Mouse (Mus musculus): Measurements from ENCODE around the gene Cacna2d1.

- TF ChIP-seq CTCF (IDR thresholded peaks at IDR 0.05; ENCODE audit: low read depth): no peak
- TF ChIP-seq EP300 (IDR thresholded peaks at IDR 0.05; ENCODE audit: low read depth): no peak
These were observed 131.3 kb downstream of the Cacna2d1 start for GRCm38 (mm10) chr5:16065816-16066215.

Data from liver, embryonic 14.5 days (tissue).